Mouse (Mus musculus) stomach, postnatal 0 days (tissue): ENCODE results near the gene 1700025C18Rik. TPM values are rescaled to one million over a fixed set of nuclear protein-coding genes. Genes with fewer than 3 reads are reported as not detected.

Experiments used
- ATAC-seq: fragments of 200-750 bp; cut with Nextera tagmentation; 2 replicates; pipeline ENCODE4 v1.8.0; 2017; ENCODE audit not compliant: low FRiP score, low TSS enrichment
- DNase-seq: peaks from one replicate; pipeline ENCODE4 v3.0.0-alpha.2; 2016; ENCODE audit warnings: low spot score
- H3K27ac ChIP-seq: fragments of 300-500 bp; sonication (generic); replicated peaks from 2 replicates; pipeline ENCODE4 v1.5.1; 2014; ENCODE audit warnings: mild to moderate bottlenecking, control low read depth
- H3K27me3 ChIP-seq: fragments of 300-500 bp; sonication (generic); 2 replicates; pipeline ENCODE4 v1.6.1; 2014; ENCODE audit warnings: low read length; ENCODE audit not compliant: control insufficient read depth, insufficient read depth
- H3K36me3 ChIP-seq: fragments of 300-500 bp; sonication (generic); 2 replicates; pipeline ENCODE4 v1.6.1; 2014; ENCODE audit warnings: low read length, mixed read lengths; ENCODE audit not compliant: control insufficient read depth, insufficient read depth
- H3K4me1 ChIP-seq: fragments of 300-500 bp; sonication (generic); replicated peaks from 2 replicates; pipeline ENCODE4 v1.6.1; 2014; ENCODE audit warnings: antibody characterized with exemption; ENCODE audit not compliant: control insufficient read depth, insufficient read depth
- H3K4me2 ChIP-seq: fragments of 300-500 bp; sonication (generic); replicated peaks from 2 replicates; pipeline ENCODE4 v1.6.1; 2014; ENCODE audit warnings: low read depth, mild to moderate bottlenecking, control low read depth, moderate library complexity
- H3K4me3 ChIP-seq: fragments of 300-500 bp; sonication (generic); 2 replicates; pipeline ENCODE4 v1.5.1; 2014; ENCODE audit warnings: low read depth, low read length, control low read depth
- H3K9ac ChIP-seq: fragments of 300-500 bp; sonication (generic); 2 replicates; pipeline ENCODE4 v1.6.1; 2014; ENCODE audit warnings: mild to moderate bottlenecking, low read length, control low read depth, mixed read lengths
- H3K9me3 ChIP-seq: fragments of 300-500 bp; sonication (generic); 2 replicates; pipeline ENCODE4 v1.6.1; 2016; ENCODE audit warnings: low read length; ENCODE audit not compliant: control insufficient read depth
- CTCF ChIP-seq: IDR thresholded peaks from 2 replicates; pipeline ENCODE4 v1.5.1; 2016; ENCODE audit warnings: antibody characterized with exemption, low read depth, mild to moderate bottlenecking, moderate library complexity
- EP300 ChIP-seq: optimal IDR thresholded peaks from 2 replicates; pipeline ENCODE3; 2016; ENCODE audit warnings: antibody characterized with exemption
- WGBS: fragments of 180-500 bp; shearing (Covaris S2); extraction: QIAGEN DNeasy Blood & Tissue Kit; methylation state at CpG from one replicate; pipeline ENCODE4 v1.1.7; 2014; 5-methylcytosine and 5-hydroxymethylcytosine counted together
- polyA plus RNA-seq: library from polyadenylated mRNA; unstranded; fragments of >200 nt; fragmentation: Nextera tagmentation; extraction: Ambion mirVana; gene quantifications from 2 replicates; pipeline ENCODE4 v1.2.1, GENCODE M21; 2015

Gene 1700025C18Rik
- polyA plus RNA-seq, 1 experiment from 2014 or later: not detected

DNA sequence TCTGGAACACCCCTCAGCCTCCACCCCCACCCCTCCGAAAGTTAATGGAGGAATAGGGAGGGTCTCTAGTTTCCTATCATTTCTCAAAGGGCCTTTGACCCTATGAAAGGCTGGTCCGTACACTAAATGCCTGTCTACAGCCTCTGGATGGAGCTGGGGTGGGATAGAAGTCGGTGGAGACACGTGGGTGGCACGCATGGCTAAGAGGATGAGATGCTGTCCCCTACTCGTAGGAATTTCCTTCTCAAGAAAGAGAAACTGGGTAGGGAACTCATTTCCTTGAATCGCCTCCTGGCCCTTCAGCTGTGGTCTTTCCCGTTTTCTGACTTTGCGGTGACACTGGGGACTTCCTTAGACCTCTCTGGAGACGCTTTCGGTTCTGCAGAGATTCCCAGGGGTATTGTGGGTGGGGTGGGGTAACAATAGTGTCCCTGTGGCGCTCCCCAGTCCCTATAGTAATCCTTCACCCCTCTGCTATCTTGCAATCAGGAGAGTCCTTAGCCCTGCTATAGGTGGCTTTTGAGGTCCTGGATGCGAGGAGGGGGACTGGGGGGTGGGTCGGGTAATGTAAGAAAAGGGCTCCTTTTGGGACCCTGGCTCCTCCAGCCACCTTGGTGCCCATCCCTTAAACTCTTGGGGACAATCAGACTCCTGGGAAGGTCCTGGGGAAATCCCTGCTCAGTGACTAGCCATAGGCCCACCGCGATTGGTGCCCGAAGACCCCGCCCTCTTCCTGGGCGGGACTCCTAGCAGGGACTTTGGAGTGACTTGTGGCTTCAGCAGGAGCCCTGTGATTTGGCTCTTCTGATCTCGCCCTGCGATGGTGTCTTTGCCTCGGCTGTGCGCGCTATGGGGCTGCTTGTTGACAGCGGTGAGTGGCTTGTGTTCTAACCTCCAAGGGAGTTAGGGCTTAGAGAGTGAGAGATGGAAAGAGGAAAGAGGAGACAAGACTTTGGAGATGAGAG, 35.4 kb downstream of the 1700025C18Rik start, which contains the start of gene Cd40:
TSS of gene Cd40 (plus strand) at position 740 of the 965 bp plus-strand sequence.
- TF ChIP-seq EP300: no peak
- TF ChIP-seq CTCF: no peak
- Histone ChIP-seq H3K4me1 (0 out of 2 replicates have a peak, but pooled peaks cover 3% of the 10 kb centered on the region), H3K36me3 (no peaks in the 10 kb centered on the region), H3K9me3 (no peaks in the 10 kb centered on the region), H3K9ac (peak within 1 kb of the TSS; percentile 14), H3K4me3 (peak within 1 kb of the TSS; percentile 33), H3K4me2 (peak within 1 kb of the TSS; percentile 48), H3K27me3 (no peaks in the 10 kb centered on the region), H3K27ac (no peak within 1 kb of the TSS)
- 12% methylated on average over 25 of the region's 25 CpGs for WGBS
- ATAC-seq (peak; percentile 78), DNase-seq (peak; percentile 69)

- H3K27me3 ChIP-seq: no peaks in the 10 kb centered on the region
- no peak overlapping the region for H3K9ac ChIP-seq
- TF ChIP-seq EP300 (no peak), CTCF (no peak)
- 21% methylated on average over 11 of the region's 11 CpGs for WGBS
- no peaks in the 10 kb centered on the region for H3K9me3 ChIP-seq
- no peak overlapping the region for H3K27ac ChIP-seq
- DNase-seq: no peak
- H3K4me3 ChIP-seq: no peak overlapping the region
- H3K36me3 ChIP-seq: no peaks in the 10 kb centered on the region
- 0 out of 2 replicates have a peak, but pooled peaks cover 3% of the 10 kb centered on the region for H3K4me1 ChIP-seq
- H3K4me2 ChIP-seq: no peak overlapping the region
- no peak for ATAC-seq
Measured at GRCm38 (mm10) chr2:165051566-165051965, 39.0 kb downstream of the 1700025C18Rik start.

- Histone ChIP-seq H3K4me3 (no peak overlapping the region), H3K9ac (no peak overlapping the region), H3K27me3 (no peaks in the 10 kb centered on the region), H3K4me1 (0 out of 2 replicates have a peak, but pooled peaks cover 3% of the 10 kb centered on the region), H3K36me3 (no peaks in the 10 kb centered on the region), H3K9me3 (no peaks in the 10 kb centered on the region), H3K27ac (no peak overlapping the region), H3K4me2 (no peak overlapping the region)
- DNase-seq (no peak), ATAC-seq (no peak)
- TF ChIP-seq CTCF: no peak
- TF ChIP-seq EP300: no peak
- 71% methylated on average over 18 of the region's 18 CpGs for WGBS
Measured at GRCm38 (mm10) chr2:165050826-165051548, 39.6 kb downstream of the 1700025C18Rik start.

DNA sequence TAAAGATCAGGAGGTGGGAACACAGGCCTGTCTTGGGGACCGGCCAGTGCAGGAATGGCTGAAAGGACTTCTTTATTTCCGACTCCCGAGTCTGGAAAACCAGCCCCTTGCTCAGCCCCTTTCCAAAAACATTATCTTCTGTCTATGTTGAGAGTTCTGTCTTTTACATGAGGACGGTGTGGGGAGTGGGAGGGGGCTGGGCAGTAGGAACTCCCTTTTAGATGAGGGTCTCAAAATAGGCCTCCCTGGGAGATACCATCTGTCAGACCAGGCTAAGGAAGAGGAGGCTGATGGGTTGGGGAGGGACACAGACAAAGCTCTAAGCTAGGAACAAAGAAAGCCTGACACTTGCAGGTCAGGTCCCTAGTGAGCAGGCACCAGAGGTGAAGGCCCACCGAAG, 41.5 kb downstream of the 1700025C18Rik start:
- H3K4me2 ChIP-seq: no peak overlapping the region
- 59% methylated on average over 5 of the region's 5 CpGs for WGBS
- DNase-seq (no peak), ATAC-seq (no peak)
- H3K27me3 ChIP-seq: no peaks in the 10 kb centered on the region
- no peak overlapping the region for H3K4me3 ChIP-seq
- H3K27ac ChIP-seq: no peak overlapping the region
- H3K36me3 ChIP-seq: no peaks in the 10 kb centered on the region
- H3K4me1 ChIP-seq: no peaks in the 10 kb centered on the region
- H3K9me3 ChIP-seq: no peaks in the 10 kb centered on the region
- TF ChIP-seq EP300 (no peak), CTCF (no peak)
- no peak overlapping the region for H3K9ac ChIP-seq

- Histone ChIP-seq H3K4me3 (no peak overlapping the region), H3K4me1 (no peaks in the 10 kb centered on the region), H3K9ac (no peak overlapping the region), H3K9me3 (no peaks in the 10 kb centered on the region), H3K27me3 (no peaks in the 10 kb centered on the region), H3K4me2 (no peak overlapping the region), H3K27ac (no peak overlapping the region), H3K36me3 (no peaks in the 10 kb centered on the region)
- DNase-seq (no peak), ATAC-seq (no peak)
- TF ChIP-seq EP300 (no peak), CTCF (no peak)
- WGBS: 56% methylated on average over 2 of the region's 2 CpGs
Measured at GRCm38 (mm10) chr2:165043729-165044128, 46.8 kb downstream of the 1700025C18Rik start.
